Mouse (Mus musculus): ENCODE measurements around the gene 4930590J08Rik. TPM values are rescaled to one million over a fixed set of nuclear protein-coding genes. Genes with fewer than 3 reads are reported as not detected.

Gene 4930590J08Rik
- polyA plus RNA-seq, 1 experiment = 134 TPM

DNA sequence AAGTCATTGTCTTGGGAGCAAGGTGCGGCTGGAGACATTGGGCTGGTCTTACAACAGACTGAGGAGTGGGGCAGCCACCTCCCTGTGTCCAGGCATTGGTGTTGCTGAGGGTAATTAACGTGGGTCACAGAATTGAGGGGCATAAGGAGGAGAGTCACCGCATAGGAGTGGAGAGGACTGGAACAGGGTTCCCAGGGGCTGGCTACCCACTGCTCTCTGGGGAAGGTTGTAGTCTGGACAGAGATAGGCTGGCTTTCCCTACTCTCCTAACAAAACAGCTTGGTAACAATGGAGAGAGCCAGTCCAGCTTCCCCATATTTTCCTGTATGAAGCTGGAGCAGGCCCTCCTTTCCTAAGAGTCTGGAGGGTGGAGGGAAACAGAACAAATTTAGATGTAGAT is 77.4 kb downstream of the 4930590J08Rik start:
- Histone ChIP-seq H3K36me3 (ENCODE audit: control insufficient read depth, insufficient read depth, low read length) (no peaks in the 10 kb centered on the region), H3K4me1 (ENCODE audit: control insufficient read depth, insufficient read depth, low read length) (peaks cover 4% of the 10 kb centered on the region; the same call in 1 of the 2 replicates), H3K27me3 (ENCODE audit: control insufficient read depth, insufficient read depth, low read length) (no peaks in the 10 kb centered on the region), H3K27ac (ENCODE audit: control insufficient read depth, insufficient read depth, low read depth, low read length) (no peak overlapping the region), H3K4me3 (ENCODE audit: control insufficient read depth, low read depth, low read length) (no peak overlapping the region)
- no peak for TF ChIP-seq POLR2A (IDR thresholded peaks at IDR 0.05; ENCODE audit: control insufficient read depth, low read depth, low read length)
- no peak for TF ChIP-seq CTCF (IDR thresholded peaks at IDR 0.05; ENCODE audit: control insufficient read depth, insufficient read depth, insufficient replicate concordance, low read depth, low read length)

DNA sequence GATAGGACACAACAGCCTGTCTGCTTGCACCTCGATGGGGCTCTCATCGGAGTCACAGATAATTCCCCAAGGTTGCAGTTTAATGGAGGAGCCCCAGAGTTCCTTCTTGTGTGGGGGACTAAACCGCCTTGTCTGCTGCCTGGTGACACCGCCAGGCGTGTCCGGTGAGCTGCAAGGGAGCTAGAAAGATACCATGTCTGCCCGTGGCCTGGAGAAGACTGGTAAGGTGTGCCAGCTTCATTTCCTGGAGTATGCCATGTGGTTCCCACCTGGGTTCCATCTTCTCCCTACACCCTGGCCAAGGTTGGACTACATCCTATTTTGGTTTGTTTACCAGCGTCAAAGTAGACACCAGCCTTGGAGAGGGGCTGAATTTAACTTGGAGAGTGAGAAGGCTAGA is 87.5 kb downstream of the 4930590J08Rik start:
- TF ChIP-seq CTCF (IDR thresholded peaks at IDR 0.05; ENCODE audit: control insufficient read depth, insufficient read depth, insufficient replicate concordance, low read depth, low read length) (no peak), POLR2A (IDR thresholded peaks at IDR 0.05; ENCODE audit: control insufficient read depth, low read depth, low read length) (no peak)
- Histone ChIP-seq H3K4me1 (ENCODE audit: control insufficient read depth, insufficient read depth, low read length) (no peaks in the 10 kb centered on the region), H3K27me3 (ENCODE audit: control insufficient read depth, insufficient read depth, low read length) (no peaks in the 10 kb centered on the region), H3K27ac (ENCODE audit: control insufficient read depth, insufficient read depth, low read depth, low read length) (no peak overlapping the region), H3K4me3 (ENCODE audit: control insufficient read depth, low read depth, low read length) (no peak overlapping the region), H3K36me3 (ENCODE audit: control insufficient read depth, insufficient read depth, low read length) (no peaks in the 10 kb centered on the region)

DNA sequence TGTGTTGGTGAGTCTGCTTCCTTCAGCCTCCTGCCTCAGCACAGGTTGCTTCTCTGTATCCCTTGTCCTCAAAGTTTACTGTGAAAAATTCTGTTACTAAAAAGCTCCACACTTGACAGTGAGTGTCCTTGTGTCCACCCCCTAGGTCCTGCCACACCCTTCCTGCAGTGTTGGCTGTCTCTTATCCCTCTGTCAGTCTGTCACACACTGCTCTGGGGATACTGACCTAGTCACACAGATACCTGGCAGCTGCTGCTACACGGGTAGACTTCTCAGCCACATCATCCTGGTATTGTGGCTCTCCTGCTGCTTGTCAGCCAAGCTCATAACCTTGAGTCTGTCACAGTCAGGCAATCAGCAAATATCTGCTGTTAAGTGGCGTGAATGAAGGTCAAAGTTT is 90.2 kb downstream of the 4930590J08Rik start:
- H3K4me1 ChIP-seq (ENCODE audit: control insufficient read depth, insufficient read depth, low read length) = no peaks in the 10 kb centered on the region
- TF ChIP-seq POLR2A (IDR thresholded peaks at IDR 0.05; ENCODE audit: control insufficient read depth, low read depth, low read length) (no peak), CTCF (IDR thresholded peaks at IDR 0.05; ENCODE audit: control insufficient read depth, insufficient read depth, insufficient replicate concordance, low read depth, low read length) (no peak)
- no peak overlapping the region for H3K27ac ChIP-seq (ENCODE audit: control insufficient read depth, insufficient read depth, low read depth, low read length)
- H3K36me3 ChIP-seq (ENCODE audit: control insufficient read depth, insufficient read depth, low read length) = no peaks in the 10 kb centered on the region
- no peak overlapping the region for H3K4me3 ChIP-seq (ENCODE audit: control insufficient read depth, low read depth, low read length)
- H3K27me3 ChIP-seq (ENCODE audit: control insufficient read depth, insufficient read depth, low read length) = no peaks in the 10 kb centered on the region

- no peaks in the 10 kb centered on the region for H3K27me3 ChIP-seq (ENCODE audit: control insufficient read depth, insufficient read depth, low read length)
Observed at GRCm38 (mm10) chr6:91993795-91994505, 91.3 kb downstream of the 4930590J08Rik start.

GRCm38 (mm10) chr6:91996072-91996471 is 93.5 kb downstream of the 4930590J08Rik start:
- Histone ChIP-seq H3K4me3 (ENCODE audit: control insufficient read depth, low read depth, low read length) (no peak overlapping the region), H3K36me3 (ENCODE audit: control insufficient read depth, insufficient read depth, low read length) (no peaks in the 10 kb centered on the region), H3K27me3 (ENCODE audit: control insufficient read depth, insufficient read depth, low read length) (no peaks in the 10 kb centered on the region), H3K4me1 (ENCODE audit: control insufficient read depth, insufficient read depth, low read length) (no peaks in the 10 kb centered on the region), H3K27ac (ENCODE audit: control insufficient read depth, insufficient read depth, low read depth, low read length) (no peak overlapping the region)
- TF ChIP-seq POLR2A (IDR thresholded peaks at IDR 0.05; ENCODE audit: control insufficient read depth, low read depth, low read length) = no peak
- no peak for TF ChIP-seq CTCF (IDR thresholded peaks at IDR 0.05; ENCODE audit: control insufficient read depth, insufficient read depth, insufficient replicate concordance, low read depth, low read length)

More at GRCm38 (mm10) chr6:91993795-91994505, 91.3 kb downstream of the 4930590J08Rik start:
- Histone ChIP-seq H3K36me3 (ENCODE audit: control insufficient read depth, insufficient read depth, low read length) (no peaks in the 10 kb centered on the region), H3K4me3 (ENCODE audit: control insufficient read depth, low read depth, low read length) (no peak overlapping the region), H3K27ac (ENCODE audit: control insufficient read depth, insufficient read depth, low read depth, low read length) (no peak overlapping the region), H3K4me1 (ENCODE audit: control insufficient read depth, insufficient read depth, low read length) (no peaks in the 10 kb centered on the region)
- TF ChIP-seq CTCF (IDR thresholded peaks at IDR 0.05; ENCODE audit: control insufficient read depth, insufficient read depth, insufficient replicate concordance, low read depth, low read length) (no peak), POLR2A (IDR thresholded peaks at IDR 0.05; ENCODE audit: control insufficient read depth, low read depth, low read length) (no peak)

Other genes starting within 250 kb of the 4930590J08Rik start
- gene Slc6a6, start 218.8 kb upstream of the 4930590J08Rik start, polyA plus RNA-seq (2012; rRNA removed) = 108 and 114 TPM in 2 replicates
- 0.26 and 0.33 TPM in 2 replicates for gene Grip2, start 75.6 kb upstream of the 4930590J08Rik start, polyA plus RNA-seq (2012; rRNA removed)
- 7.6 and 9.3 TPM in 2 replicates for gene Ccdc174, start 24.8 kb upstream of the 4930590J08Rik start, polyA plus RNA-seq (2012; rRNA removed)
- 0.77 and 1.00 TPM in 2 replicates for gene Fgd5, start 76.1 kb downstream of the 4930590J08Rik start, polyA plus RNA-seq (2012; rRNA removed)
- gene Nr2c2, start 188.6 kb downstream of the 4930590J08Rik start, polyA plus RNA-seq (2012; rRNA removed) = 15.6 and 22.4 TPM in 2 replicates

Data from testis, adult 2 months (tissue).